Mouse (Mus musculus): ENCODE results near the gene Srp68. TPM values are rescaled to one million over a fixed set of nuclear protein-coding genes. Genes with fewer than 3 reads are reported as not detected.
"Not testable (repeated sequence)": the region's sequence is repeated elsewhere in the genome, so short reads cannot be mapped to it uniquely, and the experiment has no call there.

The Srp68 gene
- polyA plus RNA-seq, 1 experiment from 2014 or later, result 88.2 TPM

DNA sequence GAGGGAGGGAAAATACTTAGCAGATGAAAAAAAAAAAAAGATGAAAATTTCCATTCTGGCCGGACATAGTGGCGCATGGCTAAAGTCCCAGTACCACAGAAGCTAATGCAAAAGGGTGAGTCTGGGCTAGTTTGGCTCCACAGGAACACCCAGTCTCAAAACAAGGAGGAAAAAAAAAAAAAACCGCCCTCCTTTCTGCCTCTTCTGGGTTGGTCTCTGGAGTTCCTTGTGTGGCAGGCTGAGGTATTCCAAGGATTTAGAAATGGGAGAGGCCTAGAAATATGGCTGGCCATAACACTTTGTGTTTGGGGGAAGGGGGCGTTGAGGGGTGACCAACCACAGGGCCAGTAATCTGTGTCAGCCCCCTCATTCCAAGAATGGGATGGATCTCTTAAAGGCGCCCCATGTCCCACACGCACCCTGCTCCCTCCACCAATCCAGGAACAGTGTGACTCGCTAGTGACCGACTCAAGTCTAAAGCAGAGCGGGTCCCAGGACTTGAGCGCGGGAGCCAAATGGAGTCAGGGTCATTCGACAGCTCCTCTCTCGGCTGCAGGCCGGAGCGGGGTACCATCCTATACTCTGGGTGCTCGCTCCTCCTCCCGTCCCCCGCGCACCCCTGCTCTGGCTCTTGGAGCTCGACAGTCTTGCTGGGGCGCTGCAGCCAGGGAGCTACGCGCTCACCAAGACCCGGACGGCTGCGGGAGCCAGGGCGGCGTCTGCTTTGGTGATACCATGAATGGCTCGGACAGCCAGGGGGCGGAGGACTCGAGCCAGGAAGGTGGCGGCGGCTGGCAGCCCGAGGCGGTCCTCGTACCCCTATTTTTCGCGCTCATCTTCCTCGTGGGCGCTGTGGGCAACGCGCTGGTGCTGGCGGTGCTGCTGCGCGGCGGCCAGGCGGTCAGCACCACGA lies 7.0 kb upstream of the Srp68 start, which contains the start of gene Galr2:
TSS of gene Galr2 (plus strand) at position 189 of the 913 bp plus-strand sequence.
- Histone ChIP-seq H3K4me1 (ENCODE audit: control insufficient read depth, insufficient read depth, low read length) (peaks cover 4% of the 10 kb centered on the region; the same call in 1 of the 2 replicates), H3K9ac (ENCODE audit: low read length) (no peak within 1 kb of the TSS), H3K27me3 (ENCODE audit: control insufficient read depth, insufficient read depth, low read length) (peaks cover 53% of the 10 kb centered on the region), H3K36me3 (ENCODE audit: control insufficient read depth, insufficient read depth, low read length) (no peaks in the 10 kb centered on the region), H3K9me3 (ENCODE audit: control insufficient read depth, low read length) (no peaks in the 10 kb centered on the region), H3K4me2 (ENCODE audit: low read depth, severe bottlenecking) (peak within 1 kb of the TSS; percentile 41), H3K27ac (replicated peaks; ENCODE audit: low read depth, low read length) (no peak within 1 kb of the TSS), H3K4me3 (ENCODE audit: low read depth, low read length) (peak within 1 kb of the TSS; percentile 19)
- DNase-seq (ENCODE audit: low spot score) (peak; percentile 58), ATAC-seq (ENCODE audit: insufficient number of reproducible peaks, low FRiP score, low TSS enrichment, low read depth) (no peak)
- 5% methylated on average over 48 of the region's 48 CpGs for WGBS

DNA sequence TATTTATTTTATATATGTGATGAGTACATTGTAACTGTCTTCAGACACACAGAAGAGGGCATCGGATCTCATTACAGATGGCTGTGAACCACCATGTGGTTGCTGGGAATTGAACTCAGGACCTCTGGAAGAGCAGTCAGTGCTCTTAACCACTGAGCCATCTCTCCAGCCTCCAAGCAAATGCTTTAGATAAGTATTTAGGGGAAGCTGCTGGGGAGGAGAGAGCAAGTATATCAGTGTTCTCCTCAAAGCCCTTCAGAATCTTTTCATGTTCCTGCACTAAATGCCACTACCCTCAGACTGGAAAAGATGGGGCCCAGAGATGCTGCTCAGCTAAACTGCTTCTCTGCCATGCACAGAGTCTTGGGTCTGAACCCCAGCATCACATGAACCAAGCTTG lies 3.2 kb upstream of the Srp68 start:
- H3K36me3 ChIP-seq (ENCODE audit: control insufficient read depth, insufficient read depth, low read length); H3K4me2 ChIP-seq (ENCODE audit: low read depth, severe bottlenecking); H3K27ac ChIP-seq (replicated peaks; ENCODE audit: low read depth, low read length); H3K9me3 ChIP-seq (ENCODE audit: control insufficient read depth, low read length); H3K9ac ChIP-seq (ENCODE audit: low read length); H3K4me3 ChIP-seq (ENCODE audit: low read depth, low read length); DNase-seq (ENCODE audit: low spot score); ATAC-seq (ENCODE audit: insufficient number of reproducible peaks, low FRiP score, low TSS enrichment, low read depth): not testable (repeated sequence)
- H3K27me3 ChIP-seq (ENCODE audit: control insufficient read depth, insufficient read depth, low read length), result peaks cover 23% of the 10 kb centered on the region
- peaks cover 14% of the 10 kb centered on the region for H3K4me1 ChIP-seq (ENCODE audit: control insufficient read depth, insufficient read depth, low read length)
- WGBS, result 94% methylated on average over 1 of the region's 1 CpGs

GRCm38 (mm10) chr11:116273469-116274044 lies 460 bp downstream of the Srp68 start:
- H3K4me2 ChIP-seq (ENCODE audit: low read depth, severe bottlenecking), result peak overlapping the region; percentile 75
- H3K9ac ChIP-seq (ENCODE audit: low read length), result peak overlapping the region; percentile 83
- no peak overlapping the region; the same call in 1 of the 2 replicates for H3K27ac ChIP-seq (replicated peaks; ENCODE audit: low read depth, low read length)
- no peaks in the 10 kb centered on the region for H3K27me3 ChIP-seq (ENCODE audit: control insufficient read depth, insufficient read depth, low read length)
- H3K36me3 ChIP-seq (ENCODE audit: control insufficient read depth, insufficient read depth, low read length), result peaks cover 4% of the 10 kb centered on the region
- H3K4me1 ChIP-seq (ENCODE audit: control insufficient read depth, insufficient read depth, low read length), result peaks cover 10% of the 10 kb centered on the region
- DNase-seq (ENCODE audit: low spot score), result no peak
- ATAC-seq (ENCODE audit: insufficient number of reproducible peaks, low FRiP score, low TSS enrichment, low read depth), result peak; percentile 31; the same call in 1 of the 2 replicates
- WGBS, result under 1% methylated on average over 39 of the region's 39 CpGs
- no peaks in the 10 kb centered on the region for H3K9me3 ChIP-seq (ENCODE audit: control insufficient read depth, low read length)
- peak overlapping the region; percentile 97 for H3K4me3 ChIP-seq (ENCODE audit: low read depth, low read length)

GRCm38 (mm10) chr11:116272589-116273468 lies 1.2 kb downstream of the Srp68 start:
- Histone ChIP-seq H3K27ac (replicated peaks; ENCODE audit: low read depth, low read length) (no peak overlapping the region), H3K4me3 (ENCODE audit: low read depth, low read length) (peak overlapping the region; percentile 97), H3K9me3 (ENCODE audit: control insufficient read depth, low read length) (no peaks in the 10 kb centered on the region), H3K36me3 (ENCODE audit: control insufficient read depth, insufficient read depth, low read length) (peaks cover 8% of the 10 kb centered on the region), H3K4me1 (ENCODE audit: control insufficient read depth, insufficient read depth, low read length) (peaks cover 10% of the 10 kb centered on the region), H3K9ac (ENCODE audit: low read length) (peak overlapping the region; percentile 83), H3K27me3 (ENCODE audit: control insufficient read depth, insufficient read depth, low read length) (no peaks in the 10 kb centered on the region), H3K4me2 (ENCODE audit: low read depth, severe bottlenecking) (peak overlapping the region; percentile 75)
- DNase-seq (ENCODE audit: low spot score) (no peak), ATAC-seq (ENCODE audit: insufficient number of reproducible peaks, low FRiP score, low TSS enrichment, low read depth) (no peak)
- WGBS, result 56% methylated on average over 12 of the region's 12 CpGs

- H3K9me3 ChIP-seq (ENCODE audit: control insufficient read depth, low read length), result no peaks in the 10 kb centered on the region
- H3K4me3 ChIP-seq (ENCODE audit: low read depth, low read length), result no peak overlapping the region
- ATAC-seq (ENCODE audit: insufficient number of reproducible peaks, low FRiP score, low TSS enrichment, low read depth) (no peak), DNase-seq (ENCODE audit: low spot score) (no peak)
- H3K4me2 ChIP-seq (ENCODE audit: low read depth, severe bottlenecking), result no peak overlapping the region
- no peak overlapping the region for H3K9ac ChIP-seq (ENCODE audit: low read length)
- no peaks in the 10 kb centered on the region for H3K27me3 ChIP-seq (ENCODE audit: control insufficient read depth, insufficient read depth, low read length)
- H3K4me1 ChIP-seq (ENCODE audit: control insufficient read depth, insufficient read depth, low read length), result peaks cover 8% of the 10 kb centered on the region
- 96% methylated on average over 8 of the region's 8 CpGs for WGBS
- H3K36me3 ChIP-seq (ENCODE audit: control insufficient read depth, insufficient read depth, low read length), result peaks cover 20% of the 10 kb centered on the region
- H3K27ac ChIP-seq (replicated peaks; ENCODE audit: low read depth, low read length), result no peak overlapping the region
Measured at GRCm38 (mm10) chr11:116269560-116269959, 4.5 kb downstream of the Srp68 start.

GRCm38 (mm10) chr11:116268313-116268712 lies 5.7 kb downstream of the Srp68 start:
- Histone ChIP-seq H3K4me2 (ENCODE audit: low read depth, severe bottlenecking) (no peak overlapping the region), H3K4me3 (ENCODE audit: low read depth, low read length) (no peak overlapping the region), H3K9ac (ENCODE audit: low read length) (no peak overlapping the region), H3K4me1 (ENCODE audit: control insufficient read depth, insufficient read depth, low read length) (peaks cover 7% of the 10 kb centered on the region), H3K27ac (replicated peaks; ENCODE audit: low read depth, low read length) (no peak overlapping the region), H3K9me3 (ENCODE audit: control insufficient read depth, low read length) (no peaks in the 10 kb centered on the region), H3K36me3 (ENCODE audit: control insufficient read depth, insufficient read depth, low read length) (peaks cover 27% of the 10 kb centered on the region), H3K27me3 (ENCODE audit: control insufficient read depth, insufficient read depth, low read length) (no peaks in the 10 kb centered on the region)
- DNase-seq (ENCODE audit: low spot score) (no peak), ATAC-seq (ENCODE audit: insufficient number of reproducible peaks, low FRiP score, low TSS enrichment, low read depth) (no peak)
- WGBS, result 94% methylated on average over 6 of the region's 6 CpGs

DNA sequence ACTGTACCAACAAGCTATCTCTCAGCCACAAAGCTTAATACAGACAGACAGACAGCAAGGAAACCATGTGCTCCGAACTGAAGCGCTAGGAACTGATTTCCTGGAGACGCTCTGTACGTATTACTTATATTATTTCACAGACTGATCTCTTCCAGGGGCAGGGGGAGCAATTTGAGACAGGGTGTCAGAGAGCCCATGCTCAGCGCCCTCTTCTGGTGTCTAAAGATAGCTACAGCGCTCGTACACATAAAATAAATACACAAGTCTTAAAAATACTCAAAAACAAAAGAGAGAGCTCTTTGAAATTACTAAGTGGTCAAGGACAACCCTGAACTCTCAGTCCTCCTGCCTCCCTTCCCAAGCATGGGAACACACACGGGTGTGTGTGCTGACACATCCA lies 6.4 kb downstream of the Srp68 start:
- H3K27me3 ChIP-seq (ENCODE audit: control insufficient read depth, insufficient read depth, low read length), result no peaks in the 10 kb centered on the region
- no peak overlapping the region for H3K4me2 ChIP-seq (ENCODE audit: low read depth, severe bottlenecking)
- 88% methylated on average over 8 of the region's 8 CpGs for WGBS
- H3K4me1 ChIP-seq (ENCODE audit: control insufficient read depth, insufficient read depth, low read length), result peaks cover 2% of the 10 kb centered on the region
- no peaks in the 10 kb centered on the region for H3K9me3 ChIP-seq (ENCODE audit: control insufficient read depth, low read length)
- H3K9ac ChIP-seq (ENCODE audit: low read length), result no peak overlapping the region
- ATAC-seq (ENCODE audit: insufficient number of reproducible peaks, low FRiP score, low TSS enrichment, low read depth) (no peak), DNase-seq (ENCODE audit: low spot score) (no peak)
- no peak overlapping the region for H3K27ac ChIP-seq (replicated peaks; ENCODE audit: low read depth, low read length)
- peaks cover 30% of the 10 kb centered on the region for H3K36me3 ChIP-seq (ENCODE audit: control insufficient read depth, insufficient read depth, low read length)
- H3K4me3 ChIP-seq (ENCODE audit: low read depth, low read length), result no peak overlapping the region

DNA sequence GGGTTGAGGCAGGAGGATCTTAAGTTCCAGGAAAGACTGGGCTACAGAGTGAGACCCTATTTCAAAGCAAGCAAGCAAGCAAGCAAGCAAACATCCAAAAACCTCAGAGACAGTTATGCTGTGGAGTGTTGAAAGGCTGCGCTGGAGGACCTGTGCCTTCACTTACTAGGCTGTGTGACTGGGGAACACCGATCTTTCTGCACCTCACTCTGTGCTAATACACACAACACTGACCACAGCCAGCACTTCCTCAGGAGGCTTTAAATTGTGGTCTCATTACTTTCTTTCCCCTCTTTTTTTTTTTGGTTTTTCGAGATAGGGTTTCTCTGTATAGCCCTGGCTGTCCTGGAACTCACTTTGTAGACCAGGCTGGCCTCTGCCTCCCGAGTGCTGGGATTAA lies 8.2 kb downstream of the Srp68 start:
- ATAC-seq (ENCODE audit: insufficient number of reproducible peaks, low FRiP score, low TSS enrichment, low read depth) (no peak), DNase-seq (ENCODE audit: low spot score) (no peak)
- Histone ChIP-seq H3K4me3 (ENCODE audit: low read depth, low read length) (no peak overlapping the region), H3K27ac (replicated peaks; ENCODE audit: low read depth, low read length) (no peak overlapping the region), H3K4me2 (ENCODE audit: low read depth, severe bottlenecking) (no peak overlapping the region), H3K9ac (ENCODE audit: low read length) (no peak overlapping the region), H3K36me3 (ENCODE audit: control insufficient read depth, insufficient read depth, low read length) (peaks cover 38% of the 10 kb centered on the region), H3K27me3 (ENCODE audit: control insufficient read depth, insufficient read depth, low read length) (no peaks in the 10 kb centered on the region), H3K4me1 (ENCODE audit: control insufficient read depth, insufficient read depth, low read length) (no peaks in the 10 kb centered on the region), H3K9me3 (ENCODE audit: control insufficient read depth, low read length) (no peaks in the 10 kb centered on the region)
- 88% methylated on average over 4 of the region's 4 CpGs for WGBS
